Mouse (Mus musculus): ENCODE data around the gene Acta2.

- TF ChIP-seq CTCF (IDR thresholded peaks at IDR 0.05; ENCODE audit: borderline replicate concordance, control insufficient read depth, extremely low read depth, insufficient read depth, low read length, poor library complexity) (no peak), POLR2A (IDR thresholded peaks at IDR 0.05; ENCODE audit: control insufficient read depth, extremely low read depth, insufficient read depth, low read length, poor library complexity) (peak; percentile 93)
Observed at GRCm38 (mm10) chr19:34289948-34290789, 34.8 kb upstream of the Acta2 start, which contains the start of gene Fas.
